Mouse (Mus musculus) heart, adult 2 months (tissue): Measurements from ENCODE around the gene Abcc10. TPM values are rescaled to one million over a fixed set of nuclear protein-coding genes. Genes with fewer than 3 reads are reported as not detected.

Experiments used
- DNase-seq, 2 experiments: peaks; one replicate each; pipeline ENCODE4 v3.0.0; 2021
- H3K27ac ChIP-seq: fragments of 200-600 bp; 2 replicates; pipeline ENCODE4 v1.8.1; 2022
- H3K27me3 ChIP-seq: fragments of 200-500 bp; 2 replicates; pipeline ENCODE4 v1.6.1; 2012; ENCODE audit warnings: mild to moderate bottlenecking, low read length, inconsistent platforms, mixed read lengths; ENCODE audit not compliant: control insufficient read depth, insufficient read depth
- H3K36me3 ChIP-seq: fragments of 200-500 bp; 2 replicates; pipeline ENCODE4 v1.6.1; 2012; ENCODE audit warnings: low read length, inconsistent platforms; ENCODE audit not compliant: control insufficient read depth, insufficient read depth
- H3K4me1 ChIP-seq: fragments of 200-500 bp; 2 replicates; pipeline ENCODE4 v1.6.1; 2011; ENCODE audit warnings: low read length; ENCODE audit not compliant: control insufficient read depth, insufficient read depth
- H3K4me3 ChIP-seq: fragments of 200-600 bp; 2 replicates; pipeline ENCODE4 v1.8.1; 2022
- H3K79me2 ChIP-seq: fragments of 200-500 bp; replicated peaks from 2 replicates; pipeline ENCODE4 v1.6.1; 2012; ENCODE audit warnings: mild to moderate bottlenecking, inconsistent platforms, low read length, moderate library complexity, mixed read lengths; ENCODE audit not compliant: control insufficient read depth, insufficient read depth
- H3K9ac ChIP-seq: fragments of 200-500 bp; 2 replicates; pipeline ENCODE4 v1.6.1; 2012; ENCODE audit warnings: low read depth, mild to moderate bottlenecking, control low read depth, inconsistent platforms, low read length, mixed read lengths
- CTCF ChIP-seq: fragments of 200-600 bp; IDR thresholded peaks from 2 replicates; pipeline ENCODE4 v1.8.1; 2022; ENCODE audit warnings: antibody characterized with exemption, mild to moderate bottlenecking, moderate library complexity
- EP300 ChIP-seq: fragments of 200-500 bp; IDR thresholded peaks from 2 replicates; pipeline ENCODE4 v1.6.1; 2011; ENCODE audit warnings: low read depth, low read length, control low read depth; ENCODE audit not compliant: insufficient read depth
- POLR2A ChIP-seq: fragments of 200-500 bp; IDR thresholded peaks from 2 replicates; pipeline ENCODE4 v1.6.1; 2011; ENCODE audit warnings: mild to moderate bottlenecking, low read depth, low read length, control low read depth; ENCODE audit not compliant: insufficient read depth
- WGBS: fragments of 180-500 bp; shearing (Covaris S2); methylation state at CpG from one replicate; pipeline ENCODE4 v1.1.7; 2018; 5-methylcytosine and 5-hydroxymethylcytosine counted together
- intact Hi-C: fragments of 180-260 bp; cut with DNase I; formaldehyde crosslinking; loops from one replicate; pipeline ENCODE4 v1.15.1; 2025
- polyA plus RNA-seq: library from polyadenylated mRNA; depleted of rRNA; stranded (reverse); fragments of >200 nt; gene quantifications from 2 replicates; pipeline ENCODE4 v1.2.3, GENCODE M21; 2012
- total RNA-seq, 2 experiments: library from RNA; stranded (reverse); gene quantifications; 2 replicates each; pipeline ENCODE4 v1.2.3; 2021

Gene Abcc10
- total and polyA plus RNA-seq, 3 experiments = 3.9 to 9.1 (median 4.0) TPM

GRCm38 (mm10) chr17:46269771-46270534 lies 58.2 kb downstream of the Abcc10 start:
- Histone ChIP-seq H3K4me3 (no peak overlapping the region), H3K79me2 (peaks cover 3% of the 10 kb centered on the region; the same call in 1 of the 2 replicates), H3K36me3 (peaks cover 9% of the 10 kb centered on the region), H3K9ac (no peak overlapping the region), H3K27me3 (no peaks in the 10 kb centered on the region), H3K27ac (peak overlapping the region; percentile 48; the same call in 1 of the 2 replicates), H3K4me1 (peaks cover 20% of the 10 kb centered on the region)
- intact Hi-C loops = loop anchor here (5.0 kb wide), 1 partner anchor 112 kb away; the partner anchor contains the start of gene Zfp318
- DNase-seq = peak; percentile 68 to 80
- TF ChIP-seq EP300 (no peak), CTCF (no peak), POLR2A (no peak)
- WGBS = 67% methylated on average over 19 of the region's 19 CpGs

- TF ChIP-seq POLR2A (no peak), CTCF (no peak)
- intact Hi-C loops = loop anchor here (5.0 kb wide), 1 partner anchor 114 kb away; the partner anchor contains the start of gene Zfp318
- 63% methylated on average over 10 of the region's 10 CpGs for WGBS
- Histone ChIP-seq H3K79me2 (peaks cover 1% of the 10 kb centered on the region; the same call in 1 of the 2 replicates), H3K36me3 (peaks cover 4% of the 10 kb centered on the region), H3K4me1 (peaks cover 14% of the 10 kb centered on the region), H3K4me3 (no peak overlapping the region), H3K9ac (no peak overlapping the region), H3K27me3 (no peaks in the 10 kb centered on the region), H3K27ac (no peak overlapping the region)
- no peak for DNase-seq
These were observed 60.0 kb downstream of the Abcc10 start for GRCm38 (mm10) chr17:46268026-46268720.

GRCm38 (mm10) chr17:46267511-46267910 lies 60.6 kb downstream of the Abcc10 start:
- Histone ChIP-seq H3K4me3 (no peak overlapping the region), H3K36me3 (no peaks in the 10 kb centered on the region), H3K9ac (no peak overlapping the region), H3K27ac (no peak overlapping the region), H3K27me3 (no peaks in the 10 kb centered on the region), H3K79me2 (peaks cover 1% of the 10 kb centered on the region; the same call in 1 of the 2 replicates), H3K4me1 (peaks cover 12% of the 10 kb centered on the region)
- TF ChIP-seq POLR2A (no peak), EP300 (no peak), CTCF (no peak)
- intact Hi-C loops = loop anchor here (5.0 kb wide), 1 partner anchor 115 kb away; the partner anchor contains the start of gene Zfp318
- WGBS = 75% methylated on average over 7 of the region's 7 CpGs
- no peak for DNase-seq

- TF ChIP-seq EP300 (no peak), CTCF (no peak), POLR2A (no peak)
- H3K4me1 ChIP-seq = peaks cover 10% of the 10 kb centered on the region
- peaks cover 1% of the 10 kb centered on the region; the same call in 1 of the 2 replicates for H3K79me2 ChIP-seq
- H3K27ac ChIP-seq = no peak overlapping the region
- WGBS = 77% methylated on average over 6 of the region's 6 CpGs
- no peak for DNase-seq
- H3K27me3 ChIP-seq = no peaks in the 10 kb centered on the region
- H3K4me3 ChIP-seq = no peak overlapping the region
- intact Hi-C loops = loop anchor here (1.0 to 5.0 kb wide), 2 partner anchors 31 to 115 kb away; partner anchors contain the start of gene Zfp318
- H3K36me3 ChIP-seq = no peaks in the 10 kb centered on the region
- no peak overlapping the region for H3K9ac ChIP-seq
These were observed 61.2 kb downstream of the Abcc10 start for GRCm38 (mm10) chr17:46266986-46267385.

- Histone ChIP-seq H3K4me1 (peaks cover 9% of the 10 kb centered on the region), H3K27me3 (no peaks in the 10 kb centered on the region), H3K9ac (no peak overlapping the region), H3K4me3 (no peak overlapping the region), H3K79me2 (peaks cover 1% of the 10 kb centered on the region; the same call in 1 of the 2 replicates), H3K36me3 (no peaks in the 10 kb centered on the region), H3K27ac (0 out of 2 replicates have a peak overlapping the region, but pooled peaks have one; percentile 2)
- peak; percentile 81 to 89 for DNase-seq
- 19% methylated on average over 14 of the region's 14 CpGs for WGBS
- peak; percentile 78; the same call in 1 of the 2 replicates for TF ChIP-seq EP300
- TF ChIP-seq CTCF = peak; percentile 99
- TF ChIP-seq POLR2A = no peak
- intact Hi-C loops = loop anchor here (1.0 to 5.0 kb wide), 2 partner anchors 32 to 116 kb away; partner anchors contain the start of gene Zfp318
These were observed 62.1 kb downstream of the Abcc10 start for GRCm38 (mm10) chr17:46265918-46266618.
